Mouse (Mus musculus): ENCODE measurements at regions not wholly inside any gene's neighbourhood (a gene's known extent, or its start where the extent isn't known, plus 50 kb on each side); places are given as distances from the start of the nearest gene placed in this dataset.

DNA sequence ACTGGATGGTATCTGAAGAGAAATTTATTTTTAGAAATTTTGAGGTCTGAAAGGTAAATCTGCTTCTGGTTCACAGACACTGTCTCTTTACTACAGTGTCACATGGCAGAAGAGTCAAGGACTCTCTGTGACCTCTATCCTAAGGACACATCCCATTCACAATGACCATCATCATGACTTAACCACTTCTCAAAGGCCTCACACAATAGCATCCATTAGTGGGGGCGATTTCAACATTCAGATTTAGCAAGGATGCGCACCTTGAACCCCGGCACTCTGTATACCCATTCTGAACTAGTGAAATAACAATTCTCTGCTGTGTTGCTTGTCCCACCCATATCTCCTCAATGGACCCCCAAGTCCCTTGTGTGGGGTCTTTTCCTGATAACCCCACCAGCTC is 110.8 kb upstream of the Plcb4 start:
- TF ChIP-seq CTCF (IDR thresholded peaks at IDR 0.05; ENCODE audit: low read depth) = no peak
- TF ChIP-seq EP300 (optimal IDR thresholded peaks at IDR 0.05) = no peak

All from stomach, postnatal 0 days (tissue).